Mouse (Mus musculus) limb, embryonic 11.5 days (tissue): ENCODE data around the gene Tspan8. TPM values are rescaled to one million over a fixed set of nuclear protein-coding genes. Genes with fewer than 3 reads are reported as not detected.

Experiments
- ATAC-seq: fragments of 200-750 bp; cut with Nextera tagmentation; 2 replicates; pipeline ENCODE4 v1.8.0; 2017; ENCODE audit warnings: low read depth; ENCODE audit not compliant: insufficient number of reproducible peaks, low FRiP score, low TSS enrichment
- DNase-seq: peaks from one replicate; pipeline ENCODE4 v3.0.0-alpha.2; 2015; ENCODE audit warnings: low spot score
- H3K27ac ChIP-seq: fragments of 300-500 bp; sonication (generic); replicated peaks from 2 replicates; pipeline ENCODE4 v1.5.1; 2014; ENCODE audit warnings: low read depth, mild to moderate bottlenecking, low read length
- H3K27me3 ChIP-seq: fragments of 300-500 bp; sonication (generic); 2 replicates; pipeline ENCODE4 v1.6.1; 2014; ENCODE audit warnings: mild to moderate bottlenecking, low read length, mixed read lengths; ENCODE audit not compliant: control insufficient read depth, insufficient read depth
- H3K36me3 ChIP-seq: fragments of 300-500 bp; sonication (generic); 2 replicates; pipeline ENCODE4 v1.6.1; 2014; ENCODE audit warnings: mild to moderate bottlenecking, low read length, moderate library complexity, mixed read lengths; ENCODE audit not compliant: control insufficient read depth, insufficient read depth
- H3K4me1 ChIP-seq: fragments of 300-500 bp; sonication (generic); 2 replicates; pipeline ENCODE4 v1.6.1; 2014; ENCODE audit warnings: low read length, mixed read lengths; ENCODE audit not compliant: control insufficient read depth, insufficient read depth
- H3K4me2 ChIP-seq: fragments of 300-500 bp; sonication (generic); 2 replicates; pipeline ENCODE4 v1.6.1; 2014; ENCODE audit warnings: low read depth, mild to moderate bottlenecking, moderate library complexity; ENCODE audit not compliant: severe bottlenecking
- H3K4me3 ChIP-seq: fragments of 300-500 bp; sonication (generic); 2 replicates; pipeline ENCODE4 v1.5.1; 2014; ENCODE audit warnings: low read depth, low read length
- H3K9ac ChIP-seq: fragments of 300-500 bp; sonication (generic); 2 replicates; pipeline ENCODE4 v1.6.1; 2014; ENCODE audit warnings: mild to moderate bottlenecking, low read length
- H3K9me3 ChIP-seq: fragments of 300-500 bp; sonication (generic); 2 replicates; pipeline ENCODE4 v1.6.1; 2016; ENCODE audit warnings: low read length; ENCODE audit not compliant: control insufficient read depth
- WGBS: fragments of 180-500 bp; shearing (Covaris S2); extraction: QIAGEN DNeasy Blood & Tissue Kit; methylation state at CpG from one replicate; pipeline ENCODE4 v1.1.7; 2014; 5-methylcytosine and 5-hydroxymethylcytosine counted together
- polyA plus RNA-seq: library from polyadenylated mRNA; unstranded; fragments of >200 nt; fragmentation: Nextera tagmentation; extraction: Ambion mirVana; gene quantifications from 2 replicates; pipeline ENCODE4 v1.2.1, GENCODE M21; 2014

Gene Tspan8
- 0.39 and 0.77 TPM in 2 replicates for polyA plus RNA-seq

DNA sequence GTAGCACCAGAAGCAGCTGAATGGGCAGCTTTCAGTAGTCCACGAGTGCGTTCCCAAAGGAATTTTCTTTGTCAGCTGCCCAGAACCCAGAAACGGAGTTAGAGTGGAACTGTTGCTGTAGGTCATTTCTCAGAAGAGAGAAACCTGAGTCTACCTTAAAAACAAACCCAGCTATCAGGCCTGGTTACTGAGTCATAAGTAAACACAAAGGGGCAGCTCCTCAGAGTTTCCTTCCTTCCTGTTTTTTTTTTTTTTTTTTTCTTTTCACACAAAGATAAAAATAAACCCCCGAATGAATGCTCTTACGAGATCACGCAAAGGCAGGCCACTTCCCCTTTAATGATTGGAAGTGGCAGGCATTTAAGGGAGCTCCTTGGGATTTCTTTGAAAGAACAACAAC is at the start of gene Tspan8:
Tspan8 (plus strand) TSS at position 322 of the 400 bp plus-strand sequence.
- Histone ChIP-seq H3K4me3 (no peak within 1 kb of the TSS), H3K4me1 (no peaks in the 10 kb centered on the region), H3K27me3 (no peaks in the 10 kb centered on the region), H3K36me3 (no peaks in the 10 kb centered on the region), H3K9ac (no peak within 1 kb of the TSS), H3K27ac (no peak within 1 kb of the TSS), H3K9me3 (no peaks in the 10 kb centered on the region), H3K4me2 (no peak within 1 kb of the TSS)
- ATAC-seq, result no peak
- DNase-seq, result no peak
- 68% methylated on average over 6 of the region's 6 CpGs for WGBS

DNA sequence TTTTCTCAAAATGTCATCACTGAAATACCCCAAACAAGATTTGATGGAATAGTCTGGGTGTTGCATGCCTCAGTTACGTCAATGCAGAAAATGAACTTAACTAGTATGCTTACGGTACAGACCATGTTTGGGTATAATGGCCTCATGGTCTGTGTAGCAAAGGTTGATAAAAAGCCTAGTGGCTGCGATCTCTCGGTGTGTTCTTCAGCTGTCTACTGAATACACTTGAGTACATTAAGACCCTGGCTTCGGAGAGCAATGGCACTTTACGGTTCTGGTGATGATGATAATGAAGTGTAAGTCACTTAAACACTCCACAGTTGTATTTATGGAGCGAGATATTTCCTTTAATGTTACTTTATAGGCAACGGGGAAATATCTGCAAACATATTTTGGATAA is 46.6 kb upstream of the Tspan8 start:
- Histone ChIP-seq H3K4me3 (no peak overlapping the region), H3K27ac (no peak overlapping the region), H3K9ac (no peak overlapping the region), H3K9me3 (no peaks in the 10 kb centered on the region), H3K4me2 (no peak overlapping the region), H3K36me3 (no peaks in the 10 kb centered on the region), H3K4me1 (no peaks in the 10 kb centered on the region), H3K27me3 (no peaks in the 10 kb centered on the region)
- DNase-seq, result peak; percentile 4
- no peak for ATAC-seq
- WGBS, result 93% methylated on average over 8 of the region's 8 CpGs

DNA sequence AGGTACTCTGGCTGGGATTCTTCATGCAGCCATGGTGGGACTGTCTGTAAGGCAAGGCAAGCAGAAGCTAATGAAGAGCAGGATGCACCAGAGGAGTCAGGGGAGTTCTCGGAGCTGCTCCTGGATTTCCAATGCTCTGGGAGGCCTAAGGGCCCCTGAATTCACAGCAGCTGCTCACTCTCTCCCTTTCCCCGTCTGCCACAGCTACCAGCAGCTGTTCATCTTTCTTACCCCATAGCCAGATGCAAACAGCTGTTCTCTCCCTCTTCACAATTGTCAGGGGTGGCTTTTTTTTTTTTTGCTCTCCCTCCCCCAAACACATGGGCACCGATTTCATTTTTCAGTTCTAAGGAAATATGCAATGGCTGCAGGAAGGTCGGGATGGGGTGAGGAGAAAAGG is 42.2 kb upstream of the Tspan8 start:
- ATAC-seq (no peak), DNase-seq (no peak)
- WGBS, result 58% methylated on average over 4 of the region's 4 CpGs
- Histone ChIP-seq H3K9me3 (no peaks in the 10 kb centered on the region), H3K4me1 (peaks cover 8% of the 10 kb centered on the region), H3K27ac (no peak overlapping the region), H3K4me3 (no peak overlapping the region), H3K36me3 (no peaks in the 10 kb centered on the region), H3K9ac (no peak overlapping the region), H3K4me2 (no peak overlapping the region), H3K27me3 (no peaks in the 10 kb centered on the region)

DNA sequence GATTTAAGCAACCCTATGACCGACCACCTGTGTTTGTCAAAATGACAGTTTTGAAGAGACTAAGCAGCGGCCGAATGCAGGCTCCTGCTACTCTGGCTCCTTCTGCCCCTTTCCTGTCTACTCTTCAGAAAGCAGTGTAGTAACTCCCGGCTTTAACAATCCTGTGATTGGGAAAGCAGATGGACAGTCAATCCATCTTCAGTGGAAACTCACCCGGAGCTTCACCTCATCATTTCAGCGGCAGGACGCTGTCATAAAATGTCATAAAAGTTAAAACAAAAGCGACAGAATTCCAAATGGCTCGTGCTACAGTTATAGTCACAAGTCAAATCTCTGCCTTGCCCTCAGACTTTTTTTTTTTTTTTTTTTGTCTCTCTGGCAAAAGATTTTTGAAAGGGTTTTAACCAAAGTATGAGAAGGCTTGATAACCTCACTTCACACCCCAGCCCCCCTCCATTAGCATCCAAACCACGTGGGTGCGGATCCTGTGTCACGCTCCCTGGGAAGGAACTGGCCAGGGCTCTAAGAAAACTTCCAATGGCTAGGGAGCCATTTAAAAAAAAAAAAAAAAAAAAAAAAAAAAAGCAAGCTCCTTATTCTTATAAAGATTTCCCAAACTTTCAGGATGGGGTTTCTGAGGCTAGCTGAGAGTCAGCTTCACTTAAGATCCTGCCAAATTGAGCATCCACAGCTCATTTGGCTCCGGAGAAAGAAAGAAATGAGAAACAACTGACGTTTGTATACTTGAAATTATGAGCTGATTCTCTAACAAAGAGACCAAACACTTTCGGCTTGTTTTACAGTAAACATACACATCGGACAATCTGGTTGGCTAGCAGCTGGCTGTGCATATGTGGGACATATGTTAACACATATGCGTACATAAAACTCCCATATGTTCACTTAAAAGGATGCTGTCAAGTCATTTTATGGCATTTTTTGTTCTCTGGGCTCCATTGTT is 40.4 kb upstream of the Tspan8 start:
- Histone ChIP-seq H3K4me3 (no peak overlapping the region), H3K36me3 (no peaks in the 10 kb centered on the region), H3K4me2 (no peak overlapping the region), H3K27me3 (no peaks in the 10 kb centered on the region), H3K9me3 (no peaks in the 10 kb centered on the region), H3K27ac (no peak overlapping the region), H3K9ac (no peak overlapping the region), H3K4me1 (peaks cover 8% of the 10 kb centered on the region)
- 39% methylated on average over 17 of the region's 17 CpGs for WGBS
- DNase-seq (peak; percentile 58), ATAC-seq (peak; percentile 74; the same call in 1 of the 2 replicates)

DNA sequence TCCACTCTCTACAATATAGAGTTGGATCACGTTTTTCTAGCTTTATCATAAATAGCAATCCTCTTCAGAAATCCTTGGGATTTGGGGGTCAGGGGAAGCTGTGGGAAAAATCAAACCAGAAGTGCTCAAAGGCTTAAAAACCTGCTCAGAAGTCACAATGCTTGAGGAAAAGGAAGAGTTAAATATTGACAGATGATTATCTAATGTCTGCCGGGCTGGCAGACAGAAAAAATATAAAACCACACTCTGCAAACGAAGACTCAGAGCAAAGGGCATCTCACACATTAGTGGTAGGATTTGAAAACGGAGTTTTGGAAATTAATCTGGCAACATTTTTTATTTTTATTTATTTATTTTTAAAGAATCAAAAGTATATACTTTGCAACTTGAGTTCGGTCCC is 39.3 kb upstream of the Tspan8 start:
- no peak overlapping the region for H3K4me3 ChIP-seq
- H3K4me1 ChIP-seq, result peaks cover 8% of the 10 kb centered on the region
- no peaks in the 10 kb centered on the region for H3K36me3 ChIP-seq
- no peak overlapping the region for H3K4me2 ChIP-seq
- H3K27me3 ChIP-seq, result no peaks in the 10 kb centered on the region
- H3K9ac ChIP-seq, result no peak overlapping the region
- H3K9me3 ChIP-seq, result no peaks in the 10 kb centered on the region
- ATAC-seq, result no peak
- peak; percentile 6 for DNase-seq
- WGBS, result 67% methylated on average over 5 of the region's 5 CpGs
- H3K27ac ChIP-seq, result no peak overlapping the region

DNA sequence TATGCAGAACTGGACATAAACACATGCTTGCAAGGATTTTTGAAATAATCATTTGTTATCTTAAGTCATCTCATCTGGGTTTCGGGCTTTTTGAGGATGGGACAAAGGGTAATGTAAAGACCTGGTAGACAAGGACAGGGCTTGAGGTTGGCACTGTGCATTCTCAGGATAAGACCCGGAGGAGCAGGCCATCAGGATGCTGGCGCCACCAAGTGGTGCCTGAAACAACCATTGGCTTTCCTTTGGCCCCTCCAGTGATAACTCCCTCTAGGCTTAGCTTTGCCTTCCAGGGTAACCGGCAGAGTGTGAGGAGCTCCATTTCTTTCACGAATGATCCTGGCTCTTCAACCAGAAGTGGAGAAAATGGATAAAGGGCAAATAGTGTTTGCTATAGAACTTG is 38.0 kb upstream of the Tspan8 start:
- DNase-seq, result peak; percentile 40
- H3K9me3 ChIP-seq, result no peaks in the 10 kb centered on the region
- peaks cover 8% of the 10 kb centered on the region for H3K4me1 ChIP-seq
- H3K27ac ChIP-seq, result no peak overlapping the region
- no peak overlapping the region for H3K4me3 ChIP-seq
- WGBS, result 59% methylated on average over 5 of the region's 5 CpGs
- no peak overlapping the region for H3K9ac ChIP-seq
- H3K4me2 ChIP-seq, result no peak overlapping the region
- no peaks in the 10 kb centered on the region for H3K36me3 ChIP-seq
- no peaks in the 10 kb centered on the region for H3K27me3 ChIP-seq
- no peak for ATAC-seq

DNA sequence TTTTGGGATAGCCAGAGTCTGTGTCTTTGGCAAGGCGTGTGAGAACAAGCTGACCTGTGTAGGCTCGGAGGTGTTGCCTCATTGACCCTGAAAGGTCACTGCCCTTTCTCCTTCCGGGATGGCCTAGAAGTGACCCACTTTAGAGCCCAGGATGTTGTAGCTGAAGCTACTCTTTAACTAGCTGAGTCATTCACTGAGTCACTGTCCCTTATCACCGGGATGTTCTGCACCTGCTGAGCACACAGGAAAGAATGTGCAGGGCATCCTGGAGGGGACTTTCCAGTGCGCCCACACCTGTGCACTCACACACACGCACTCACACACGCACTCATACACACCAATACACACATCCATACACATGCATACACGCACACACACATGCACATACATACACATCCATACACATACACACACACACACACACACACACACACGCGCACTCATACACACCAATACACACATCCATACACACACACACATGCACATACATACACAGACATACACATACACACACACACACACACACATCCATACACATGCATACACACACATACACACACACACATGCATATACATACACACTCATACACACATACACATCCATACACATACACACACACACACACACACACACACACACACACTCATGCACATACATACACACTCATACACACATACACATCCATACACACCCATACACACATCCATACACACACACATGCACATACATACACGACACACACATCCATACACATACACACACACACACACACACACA is 36.2 kb upstream of the Tspan8 start:
- peaks cover 8% of the 10 kb centered on the region for H3K4me1 ChIP-seq
- H3K9me3 ChIP-seq, result no peaks in the 10 kb centered on the region
- no peaks in the 10 kb centered on the region for H3K36me3 ChIP-seq
- no peak overlapping the region for H3K9ac ChIP-seq
- DNase-seq, result peak; percentile 14
- H3K4me2 ChIP-seq, result no peak overlapping the region
- no peak overlapping the region for H3K4me3 ChIP-seq
- no peaks in the 10 kb centered on the region for H3K27me3 ChIP-seq
- no peak overlapping the region for H3K27ac ChIP-seq
- WGBS, result 83% methylated on average over 11 of the region's 11 CpGs
- peak; percentile 31; the same call in 1 of the 2 replicates for ATAC-seq

DNA sequence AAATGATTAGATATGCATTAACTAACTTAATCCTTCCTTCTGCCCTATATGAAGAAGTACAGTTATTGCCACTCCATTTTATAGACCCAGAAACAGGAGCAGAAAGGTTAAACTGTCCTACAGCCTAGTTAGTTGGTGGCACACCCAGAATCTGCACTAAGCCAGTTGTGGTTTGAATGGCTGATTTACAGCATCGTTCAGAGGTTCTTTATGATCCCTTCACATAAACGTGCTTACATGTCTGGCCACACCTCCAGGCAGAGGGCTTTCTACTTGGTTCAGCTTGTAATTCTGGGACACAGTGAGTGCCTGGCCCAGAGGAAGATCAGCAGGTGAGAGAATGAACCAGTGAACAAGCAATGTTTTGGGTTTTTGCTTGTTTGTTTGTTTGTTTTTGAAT is 33.4 kb upstream of the Tspan8 start:
- Histone ChIP-seq H3K9ac (no peak overlapping the region), H3K27ac (no peak overlapping the region), H3K36me3 (no peaks in the 10 kb centered on the region), H3K9me3 (no peaks in the 10 kb centered on the region), H3K4me1 (no peaks in the 10 kb centered on the region), H3K4me3 (no peak overlapping the region), H3K27me3 (no peaks in the 10 kb centered on the region), H3K4me2 (no peak overlapping the region)
- WGBS, result 22% methylated on average over 2 of the region's 2 CpGs
- no peak for ATAC-seq
- DNase-seq, result no peak
